Mouse (Mus musculus) kidney, adult 2 months (tissue): ENCODE results near the gene Serpinb5.

Source experiments
- CTCF ChIP-seq: fragments of 200-500 bp; conservative IDR thresholded peaks from 2 replicates; pipeline ENCODE4 v1.5.1; 2011; ENCODE audit warnings: low read depth, mild to moderate bottlenecking, control low read depth, low read length, moderate library complexity, mixed read lengths; ENCODE audit not compliant: insufficient read depth, insufficient read length
- POLR2A ChIP-seq: fragments of 200-500 bp; IDR thresholded peaks from one replicate; pipeline ENCODE4 v1.6.1; 2011; ENCODE audit warnings: low read depth, low read length, control low read depth

GRCm38 (mm10) chr1:106822297-106822696 is 38.7 kb upstream of the Serpinb5 start:
- TF ChIP-seq CTCF (no peak), POLR2A (no peak)
